Mouse (Mus musculus): ENCODE measurements around the gene Aff1.

GRCm38 (mm10) chr5:103737208-103738066 is 45.3 kb downstream of the Aff1 start:
- TF ChIP-seq CTCF (IDR thresholded peaks at IDR 0.05; ENCODE audit: borderline replicate concordance, extremely low read depth, insufficient read depth, insufficient read length): no peak
- no peak for TF ChIP-seq POLR2A (IDR thresholded peaks at IDR 0.05; ENCODE audit: borderline replicate concordance, extremely low read depth, insufficient read depth, insufficient read length, poor library complexity, severe bottlenecking)

Measured in brain, embryonic 14.5 days (tissue).